Mouse (Mus musculus): ENCODE results near the gene Frmpd4. TPM values are rescaled to one million over a fixed set of nuclear protein-coding genes. Genes with fewer than 3 reads are reported as not detected.

The Frmpd4 gene
- total and polyA plus RNA-seq, 3 experiments: not detected

DNA sequence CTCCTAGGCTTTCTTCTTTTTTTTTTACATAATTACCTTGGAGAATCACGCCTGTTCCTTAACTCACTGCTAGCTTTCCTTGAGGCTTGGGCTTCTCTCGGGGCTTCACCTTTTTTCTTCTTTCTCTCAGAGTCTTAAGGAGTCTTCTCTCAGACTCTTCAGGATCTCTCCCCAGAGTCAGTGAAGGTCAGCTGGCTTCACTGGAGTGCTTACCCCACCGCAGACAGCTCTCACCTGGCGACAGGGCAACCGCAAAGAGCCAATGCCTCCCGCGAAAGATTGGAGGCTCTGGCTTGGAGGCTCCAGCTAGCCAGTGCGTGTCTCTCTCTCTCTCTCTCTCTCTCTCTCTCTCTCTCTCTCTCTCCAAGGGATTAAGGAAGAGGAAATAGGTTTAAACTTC is 453.0 kb downstream of the Frmpd4 start (continued):
- TF ChIP-seq ZNF384 (IDR thresholded peaks at IDR 0.05; ENCODE audit: low read depth, low read length): no peak

DNA sequence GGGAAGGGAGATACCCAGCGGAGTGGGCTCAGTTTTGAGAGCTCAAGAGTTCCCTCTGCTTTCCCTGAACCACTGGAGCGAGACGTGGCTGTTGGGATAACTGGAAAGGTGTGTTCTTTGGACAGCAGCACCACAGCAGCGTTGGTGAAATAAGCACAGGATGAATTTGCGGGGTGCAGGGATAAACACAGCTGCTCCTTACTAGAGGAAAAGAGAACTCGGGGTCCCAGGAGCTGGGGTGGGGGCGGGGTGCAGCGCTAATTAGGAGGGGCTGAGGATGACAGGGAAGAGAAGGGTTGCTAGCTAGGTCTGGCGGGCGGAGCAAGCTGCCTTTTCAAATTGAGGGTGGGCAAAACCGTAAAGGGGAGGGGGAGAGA is 453.5 kb downstream of the Frmpd4 start:
- Histone ChIP-seq H3K79me2 (replicated peaks; ENCODE audit: control insufficient read depth, extremely low read depth, insufficient read depth, poor library complexity, severe bottlenecking) (no peaks in the 10 kb centered on the region), H3K9ac (ENCODE audit: insufficient read depth, low read depth) (no peak overlapping the region), H3K27ac (ENCODE audit: insufficient read depth, low read depth) (no peak overlapping the region), H3K36me3 (replicated peaks in 1 of 2; ENCODE audit: control insufficient read depth in 1 of 2, insufficient read depth in 1 of 2, low read length in 1 of 2) (no peaks in the 10 kb centered on the region), H3K27me3 (replicated peaks) (no peaks in the 10 kb centered on the region), H3K4me1 (ENCODE audit: control insufficient read depth in 1 of 2, insufficient read depth in 2 of 2) (no peaks in the 10 kb centered on the region), H3K4me3 (replicated peaks in 1 of 3; ENCODE audit: low read depth in 2 of 3, low read length in 2 of 3, poor library complexity in 1 of 3) (no peak overlapping the region), H3K9me3 (replicated peaks; ENCODE audit: low read length) (no peaks in the 10 kb centered on the region), H3K4me2 (ENCODE audit: insufficient read depth, low read depth, poor library complexity, severe bottlenecking) (no peak overlapping the region)
- DNase-seq (ENCODE audit: extremely low read depth): no peak
- dilution Hi-C loops (cut with MboI; ENCODE audit: extremely low pct_ligation_motif_present, extremely low pct_unique_long_range_greater_than_20kb, low sequenced_read_pairs): no loop called here
- in situ Hi-C loops (cut with MboI; ENCODE audit: low pct_ligation_motif_present, low pct_unique_long_range_greater_than_20kb, low sequenced_read_pairs): no loop called here
- TF ChIP-seq RCOR1 (conservative IDR thresholded peaks at IDR 0.05; ENCODE audit: low read depth, low read length) (no peak), ELF1 (IDR thresholded peaks at IDR 0.05; ENCODE audit: low read depth, low read length) (no peak), E2F4 (IDR thresholded peaks at IDR 0.05; ENCODE audit: insufficient replicate concordance, low read depth, low read length) (no peak), MEF2A (IDR thresholded peaks at IDR 0.05; ENCODE audit: borderline replicate concordance, low read depth, low read length) (no peak), MAX (IDR thresholded peaks at IDR 0.05; ENCODE audit: low read length) (no peak), SMC3 (IDR thresholded peaks at IDR 0.05; ENCODE audit: low read depth, low read length) (no peak), CTCF (conservative IDR thresholded peaks at IDR 0.05 in 1 of 2, IDR thresholded peaks at IDR 0.05 in 1 of 2; ENCODE audit: low read depth in 2 of 2, low read length in 2 of 2) (no peak), POLR2AphosphoS2 (IDR thresholded peaks at IDR 0.05; ENCODE audit: low read depth, low read length) (no peak)

DNA sequence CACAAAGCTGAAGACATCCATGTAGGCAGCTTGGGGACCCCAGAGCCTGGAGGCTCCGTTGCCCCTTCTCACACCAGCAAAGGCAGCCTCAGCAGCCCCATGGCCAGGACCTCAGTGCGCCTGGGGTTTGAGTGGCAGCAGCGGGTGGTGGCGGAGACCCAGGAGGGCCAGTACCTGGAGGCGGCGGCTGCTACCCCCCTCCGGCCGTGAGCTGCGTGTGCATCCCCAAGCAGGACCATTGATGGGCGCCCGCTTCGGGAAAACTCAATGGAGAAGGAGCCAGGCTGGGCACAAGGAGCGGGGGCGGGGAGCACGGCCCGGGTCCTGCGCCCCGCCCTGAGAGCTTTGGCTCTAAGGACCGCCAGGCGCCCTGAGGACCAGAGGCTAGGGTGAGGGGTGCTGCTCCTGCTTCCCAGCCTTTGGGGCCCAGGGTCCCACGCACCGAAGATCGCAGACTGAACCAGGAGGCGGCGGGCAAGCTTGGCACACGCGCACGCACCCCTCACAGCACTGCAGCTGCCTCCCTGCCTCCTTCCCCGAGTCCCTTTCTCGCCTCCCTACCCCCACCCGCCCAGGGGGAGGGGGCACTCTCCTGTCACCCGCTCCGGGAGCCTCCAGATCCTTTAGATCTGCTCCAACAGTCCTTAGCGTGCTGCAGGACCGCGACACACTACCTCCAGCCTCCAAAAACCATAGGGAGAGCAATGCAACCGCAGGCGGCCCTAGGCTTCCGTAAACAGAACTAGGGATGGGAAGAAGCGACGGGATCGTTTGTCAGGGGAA is 454.0 kb downstream of the Frmpd4 start:
- TF ChIP-seq EP300 (IDR thresholded peaks at IDR 0.05; ENCODE audit: low read length) (no peak), USF1 (IDR thresholded peaks at IDR 0.05; ENCODE audit: low read depth, low read length) (no peak), ETS1 (conservative IDR thresholded peaks at IDR 0.05; ENCODE audit: low read depth, low read length) (no peak), NRF1 (IDR thresholded peaks at IDR 0.05; ENCODE audit: low read depth, low read length) (no peak), E2F4 (IDR thresholded peaks at IDR 0.05; ENCODE audit: insufficient replicate concordance, low read depth, low read length) (no peak), BHLHE40 (IDR thresholded peaks at IDR 0.05; ENCODE audit: low read depth, low read length) (no peak), MAFK (IDR thresholded peaks at IDR 0.05; ENCODE audit: insufficient replicate concordance, low read length) (no peak), CTCF (conservative IDR thresholded peaks at IDR 0.05 in 1 of 2, IDR thresholded peaks at IDR 0.05 in 1 of 2; ENCODE audit: low read depth in 2 of 2, low read length in 2 of 2) (no peak), KAT2A (IDR thresholded peaks at IDR 0.05; ENCODE audit: insufficient replicate concordance, low read length) (no peak), ZC3H11A (IDR thresholded peaks at IDR 0.05; ENCODE audit: low read depth, low read length) (no peak), MAX (IDR thresholded peaks at IDR 0.05; ENCODE audit: low read length) (no peak), RAD21 (IDR thresholded peaks at IDR 0.05; ENCODE audit: low read depth, low read length) (no peak), SMC3 (IDR thresholded peaks at IDR 0.05; ENCODE audit: low read depth, low read length) (no peak), RCOR1 (conservative IDR thresholded peaks at IDR 0.05; ENCODE audit: low read depth, low read length) (no peak), CHD1 (IDR thresholded peaks at IDR 0.05; ENCODE audit: low read depth, low read length) (no peak)
- H3K4me2 ChIP-seq (ENCODE audit: insufficient read depth, low read depth, poor library complexity, severe bottlenecking): no peak overlapping the region
- H3K27me3 ChIP-seq (replicated peaks): no peaks in the 10 kb centered on the region
- no peaks in the 10 kb centered on the region for H3K36me3 ChIP-seq (replicated peaks in 1 of 2; ENCODE audit: control insufficient read depth in 1 of 2, insufficient read depth in 1 of 2, low read length in 1 of 2)
- dilution Hi-C loops (cut with MboI; ENCODE audit: extremely low pct_ligation_motif_present, extremely low pct_unique_long_range_greater_than_20kb, low sequenced_read_pairs): no loop called here
- H3K9ac ChIP-seq (ENCODE audit: insufficient read depth, low read depth): no peak overlapping the region
- DNase-seq (ENCODE audit: extremely low read depth): no peak
- H3K9me3 ChIP-seq (replicated peaks; ENCODE audit: low read length): no peaks in the 10 kb centered on the region
- in situ Hi-C loops (cut with MboI; ENCODE audit: low pct_ligation_motif_present, low pct_unique_long_range_greater_than_20kb, low sequenced_read_pairs): no loop called here
- no peak overlapping the region for H3K27ac ChIP-seq (ENCODE audit: insufficient read depth, low read depth)
- no peaks in the 10 kb centered on the region for H3K79me2 ChIP-seq (replicated peaks; ENCODE audit: control insufficient read depth, extremely low read depth, insufficient read depth, poor library complexity, severe bottlenecking)
- no peaks in the 10 kb centered on the region for H3K4me1 ChIP-seq (ENCODE audit: control insufficient read depth in 1 of 2, insufficient read depth in 2 of 2)
- H3K4me3 ChIP-seq (replicated peaks in 1 of 3; ENCODE audit: low read depth in 2 of 3, low read length in 2 of 3, poor library complexity in 1 of 3): no peak overlapping the region
